Mouse (Mus musculus): Measurements from ENCODE around the gene Yipf3.

DNA sequence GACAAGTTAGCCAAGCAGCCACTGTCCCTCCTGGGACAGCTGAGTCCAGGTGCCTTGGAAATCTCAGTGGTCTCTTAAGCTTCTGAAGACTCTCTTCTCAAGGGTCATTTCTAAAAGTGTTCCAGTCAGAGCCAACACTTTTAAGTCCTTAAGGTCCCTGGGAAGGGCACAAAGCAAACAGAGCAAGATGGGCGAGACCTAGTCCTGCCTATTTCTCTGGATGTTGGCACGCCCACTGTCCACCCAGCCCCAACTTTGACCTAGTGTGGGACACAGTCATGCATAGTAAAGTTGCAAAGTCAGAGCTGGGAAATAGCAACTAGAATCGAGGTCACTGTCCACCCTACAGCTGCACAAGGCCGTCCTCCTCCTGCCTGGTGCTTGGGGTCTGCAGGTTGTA lies 4.9 kb upstream of the Yipf3 start:
- no peak for TF ChIP-seq CTCF (IDR thresholded peaks at IDR 0.05; ENCODE audit: low read depth)
- TF ChIP-seq EP300 (IDR thresholded peaks at IDR 0.05; ENCODE audit: low read depth), result no peak
